Mouse (Mus musculus) G1E (cell line): ENCODE data around the gene Iqcf1.

ENCODE experiments used
- CTCF ChIP-seq: IDR thresholded peaks from 2 replicates; pipeline ENCODE4 v1.5.1; 2012; ENCODE audit warnings: low read depth, low read length, inconsistent platforms, mixed read lengths
- GATA1 ChIP-seq: IDR thresholded peaks from 2 replicates; pipeline ENCODE4 v1.6.1; 2012; ENCODE audit warnings: borderline replicate concordance, low read length, inconsistent platforms, mixed read lengths
- GATA2 ChIP-seq: IDR thresholded peaks from 2 replicates; pipeline ENCODE4 v1.6.1; 2012; ENCODE audit warnings: low read depth, low read length, inconsistent platforms, borderline replicate concordance
- POLR2AphosphoS5 ChIP-seq: IDR thresholded peaks from 2 replicates; pipeline ENCODE4 v1.6.1; 2012; ENCODE audit warnings: low read depth, low read length, inconsistent platforms; ENCODE audit not compliant: insufficient replicate concordance

- TF ChIP-seq CTCF, result no peak
- no peak for TF ChIP-seq POLR2AphosphoS5
- TF ChIP-seq GATA1, result no peak
- TF ChIP-seq GATA2, result no peak
Measured at GRCm38 (mm10) chr9:106519909-106520308, 20.1 kb downstream of the Iqcf1 start.
